Mouse (Mus musculus) monocyte, adult 2 months (primary cell): ENCODE data around the gene Kcnk4.
A peak's percentile ranks its signal among the peaks of the same experiment; 100 is the strongest.
"Not testable (repeated sequence)": the region's sequence is repeated elsewhere in the genome, so short reads cannot be mapped to it uniquely, and the experiment has no call there.

Experiments used
- DNase-seq, 2 experiments: peaks; one replicate each; pipeline ENCODE4 v3.0.0; 2022; ENCODE audit warnings: low spot score in 2 of 2, low read depth in 1 of 2

The Kcnk4 gene

GRCm38 (mm10) chr19:6918321-6918720 lies 16.0 kb downstream of the Kcnk4 start:
- DNase-seq, result no peak

GRCm38 (mm10) chr19:6916496-6916895 lies 17.8 kb downstream of the Kcnk4 start:
- DNase-seq, result no peak

- DNase-seq, result no peak
Measured at GRCm38 (mm10) chr19:6915276-6915675, 19.0 kb downstream of the Kcnk4 start.

GRCm38 (mm10) chr19:6914540-6914939 lies 19.8 kb downstream of the Kcnk4 start:
- no peak for DNase-seq

- DNase-seq, result no peak
Measured at GRCm38 (mm10) chr19:6913991-6914390, 20.3 kb downstream of the Kcnk4 start.

GRCm38 (mm10) chr19:6913036-6913435 lies 21.3 kb downstream of the Kcnk4 start:
- no peak for DNase-seq

GRCm38 (mm10) chr19:6912205-6912970 lies 21.9 kb downstream of the Kcnk4 start:
- DNase-seq, result no peak

- DNase-seq, result no peak
Measured at GRCm38 (mm10) chr19:6911101-6912074, 22.9 kb downstream of the Kcnk4 start.

- not testable (repeated sequence) for DNase-seq
Measured at GRCm38 (mm10) chr19:6910306-6910705, 24.0 kb downstream of the Kcnk4 start.

- peak; percentile 76 to 85 for DNase-seq
Measured at GRCm38 (mm10) chr19:6909507-6910289, 24.6 kb downstream of the Kcnk4 start, which contains the start of the genes Trmt112 and Prdx5. Gene Trmt112, plus strand, starts transcription at chr19:6909698. Gene Prdx5, minus strand, starts transcription at chr19:6910106.

- no peak for DNase-seq
Measured at GRCm38 (mm10) chr19:6909021-6909420, 25.3 kb downstream of the Kcnk4 start.

- DNase-seq, result no peak
Measured at GRCm38 (mm10) chr19:6907811-6908540, 26.3 kb downstream of the Kcnk4 start.

GRCm38 (mm10) chr19:6907094-6907493 lies 27.2 kb downstream of the Kcnk4 start:
- no peak for DNase-seq

- DNase-seq, result no peak
Measured at GRCm38 (mm10) chr19:6906199-6906598, 28.1 kb downstream of the Kcnk4 start.

GRCm38 (mm10) chr19:6905498-6906159 lies 28.7 kb downstream of the Kcnk4 start:
- no peak for DNase-seq

- no peak for DNase-seq
Measured at GRCm38 (mm10) chr19:6904846-6905245, 29.5 kb downstream of the Kcnk4 start.

- no peak for DNase-seq
Measured at GRCm38 (mm10) chr19:6903031-6903430, 31.3 kb downstream of the Kcnk4 start.

GRCm38 (mm10) chr19:6899641-6900040 lies 34.7 kb downstream of the Kcnk4 start:
- DNase-seq, result no peak

- not testable (repeated sequence) for DNase-seq
Measured at GRCm38 (mm10) chr19:6895608-6896305, 38.6 kb downstream of the Kcnk4 start.
